Mouse (Mus musculus): ENCODE results near the gene Fam19a2.

The Fam19a2 gene

GRCm38 (mm10) chr10:123572342-123573070 is 308.7 kb downstream of the Fam19a2 start:
- no peak for DNase-seq

GRCm38 (mm10) chr10:123577823-123578222 is 314.0 kb downstream of the Fam19a2 start:
- DNase-seq = no peak

GRCm38 (mm10) chr10:123579012-123579411 is 315.2 kb downstream of the Fam19a2 start:
- no peak for DNase-seq

GRCm38 (mm10) chr10:123595043-123595442 is 331.2 kb downstream of the Fam19a2 start:
- DNase-seq = no peak

GRCm38 (mm10) chr10:123597059-123597458 is 333.3 kb downstream of the Fam19a2 start:
- no peak for DNase-seq

- no peak for DNase-seq
Observed at GRCm38 (mm10) chr10:123605671-123606070, 341.9 kb downstream of the Fam19a2 start.

- no peak for DNase-seq
Observed at GRCm38 (mm10) chr10:123626691-123627090, 362.9 kb downstream of the Fam19a2 start.

- DNase-seq = no peak
Observed at GRCm38 (mm10) chr10:123629248-123629744, 365.5 kb downstream of the Fam19a2 start.

GRCm38 (mm10) chr10:123632029-123632428 is 368.2 kb downstream of the Fam19a2 start:
- no peak for DNase-seq

GRCm38 (mm10) chr10:123636655-123637054 is 372.9 kb downstream of the Fam19a2 start:
- no peak for DNase-seq

GRCm38 (mm10) chr10:123637496-123637895 is 373.7 kb downstream of the Fam19a2 start:
- DNase-seq = no peak

- DNase-seq = no peak
Observed at GRCm38 (mm10) chr10:123645568-123645967, 381.8 kb downstream of the Fam19a2 start.

- DNase-seq = no peak
Observed at GRCm38 (mm10) chr10:123671208-123671607, 407.4 kb downstream of the Fam19a2 start.

GRCm38 (mm10) chr10:123678284-123678864 is 414.6 kb downstream of the Fam19a2 start:
- no peak for DNase-seq

- DNase-seq = no peak
Observed at GRCm38 (mm10) chr10:123682718-123683255, 419.0 kb downstream of the Fam19a2 start.

- DNase-seq = no peak
Observed at GRCm38 (mm10) chr10:123692186-123692925, 428.6 kb downstream of the Fam19a2 start.

GRCm38 (mm10) chr10:123692926-123693224 is 429.1 kb downstream of the Fam19a2 start:
- DNase-seq = no peak

- DNase-seq = no peak
Observed at GRCm38 (mm10) chr10:123702595-123702994, 438.8 kb downstream of the Fam19a2 start.

- no peak for DNase-seq
Observed at GRCm38 (mm10) chr10:123707026-123707425, 443.2 kb downstream of the Fam19a2 start.

- DNase-seq = no peak
Observed at GRCm38 (mm10) chr10:123710738-123711137, 446.9 kb downstream of the Fam19a2 start.

- peak; percentile 56 to 67 for DNase-seq
Observed at GRCm38 (mm10) chr10:123721952-123722460, 458.2 kb downstream of the Fam19a2 start.

- no peak for DNase-seq
Observed at GRCm38 (mm10) chr10:123723641-123724040, 459.8 kb downstream of the Fam19a2 start.

GRCm38 (mm10) chr10:123748317-123748716 is 484.5 kb downstream of the Fam19a2 start:
- no peak for DNase-seq

Data from kidney, postnatal 25 days (tissue).